Mouse (Mus musculus) fat pad, adult 2 months (tissue): ENCODE measurements around the gene Ccna1.
A peak's percentile ranks its signal among the peaks of the same experiment; 100 is the strongest.

Experiments used
- DNase-seq: peaks from one replicate; pipeline ENCODE4 v3.0.0-alpha.2; 2011; ENCODE audit warnings: low read depth, low spot score; ENCODE audit errors: extremely low read depth

The Ccna1 gene

DNA sequence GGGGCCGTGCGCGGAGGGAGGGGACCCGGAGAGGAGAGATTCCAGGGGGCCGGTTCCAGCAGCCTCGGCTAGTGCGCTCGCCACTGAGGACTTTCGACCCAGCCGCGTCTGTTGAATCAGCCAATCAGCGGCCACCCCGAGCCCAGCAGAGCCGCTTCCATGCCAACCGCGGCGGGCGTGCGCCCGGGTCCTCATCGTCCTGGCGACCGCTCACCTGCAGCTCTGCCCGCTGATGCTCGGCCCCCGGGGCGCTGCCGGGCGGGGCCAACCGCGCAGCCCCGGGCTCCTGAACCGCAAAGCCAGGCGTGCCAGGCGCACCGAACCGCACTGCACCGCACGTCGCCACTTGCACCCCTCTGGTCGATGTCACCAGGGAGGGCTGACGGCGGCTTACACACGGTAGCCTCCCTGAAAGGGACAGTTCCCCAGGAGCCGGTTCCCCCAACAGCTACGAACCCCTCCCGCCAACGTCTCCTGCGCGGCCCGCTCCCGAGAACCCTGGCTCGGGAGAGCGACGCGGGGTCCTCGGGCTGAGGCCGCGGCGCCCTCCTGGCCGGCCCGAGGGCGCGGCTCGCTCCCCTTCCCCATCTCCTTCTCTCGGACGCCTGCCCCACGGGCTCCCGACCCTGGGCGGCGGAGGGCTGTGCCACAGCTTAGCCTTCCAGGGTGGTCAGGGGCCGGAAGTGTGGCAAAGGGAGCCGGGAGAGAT is at the start of gene Ccna1:
TSS of gene Ccna1 (minus strand) at position 464 of the 709 bp plus-strand sequence.
- DNase-seq = no peak

DNA sequence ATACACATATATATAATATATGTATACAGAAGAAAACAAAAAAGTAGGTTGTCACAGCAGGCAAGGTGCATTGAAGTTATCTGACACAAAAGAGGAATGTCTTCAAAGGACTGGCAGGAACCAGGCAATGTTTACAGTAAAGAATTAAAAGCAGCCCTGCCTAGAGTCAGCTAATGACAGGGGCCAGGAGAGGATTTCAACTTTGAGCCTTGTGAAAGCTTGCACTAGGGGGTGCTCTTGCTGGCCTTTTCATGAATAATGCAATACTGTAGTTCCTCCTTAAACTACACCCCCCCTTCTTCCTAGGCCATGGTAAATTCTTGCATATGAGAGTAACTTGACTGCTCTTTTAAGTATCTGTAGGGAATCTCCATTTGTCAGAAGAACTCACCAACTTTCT is 45.8 kb upstream of the Ccna1 start:
- no peak for DNase-seq

DNA sequence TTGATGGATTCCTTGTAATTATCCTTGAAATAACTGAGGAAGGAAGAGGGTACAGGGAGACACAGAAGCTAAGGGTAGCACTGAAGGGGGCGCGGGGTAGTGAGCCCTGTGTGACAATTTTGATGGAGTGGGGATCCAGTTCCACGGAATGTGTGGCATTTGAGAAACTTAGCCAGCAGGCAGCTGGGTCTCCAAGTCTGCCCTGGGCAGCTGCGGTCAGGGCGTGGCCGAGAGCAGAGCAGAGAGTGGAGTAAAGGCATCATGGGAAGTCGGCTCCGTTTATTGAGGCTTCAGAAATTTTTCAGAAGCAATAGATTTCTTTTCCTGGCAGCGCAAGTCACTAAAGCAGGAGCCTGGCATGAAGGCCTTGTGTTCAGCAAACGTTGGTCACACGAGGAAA is 43.7 kb upstream of the Ccna1 start:
- no peak for DNase-seq

DNA sequence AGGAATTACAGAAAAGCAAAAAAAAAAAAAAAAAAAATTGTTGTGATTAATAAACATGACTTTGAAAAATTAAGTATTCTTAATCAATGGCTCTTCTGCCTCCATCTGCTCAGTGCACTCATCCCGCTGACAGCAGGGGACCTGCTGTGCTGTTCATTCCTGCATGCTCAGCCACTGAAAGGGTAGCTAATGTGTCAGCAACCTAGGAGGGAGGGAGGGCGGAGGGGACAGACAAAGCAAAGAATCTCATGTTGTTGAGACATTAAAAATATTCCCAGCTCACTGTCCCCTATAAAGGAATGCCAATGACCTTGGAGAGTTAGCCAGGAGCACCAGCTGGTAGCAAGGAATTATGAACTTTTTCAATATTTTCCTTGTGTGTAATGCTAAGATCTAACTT is 42.7 kb upstream of the Ccna1 start:
- DNase-seq = no peak

DNA sequence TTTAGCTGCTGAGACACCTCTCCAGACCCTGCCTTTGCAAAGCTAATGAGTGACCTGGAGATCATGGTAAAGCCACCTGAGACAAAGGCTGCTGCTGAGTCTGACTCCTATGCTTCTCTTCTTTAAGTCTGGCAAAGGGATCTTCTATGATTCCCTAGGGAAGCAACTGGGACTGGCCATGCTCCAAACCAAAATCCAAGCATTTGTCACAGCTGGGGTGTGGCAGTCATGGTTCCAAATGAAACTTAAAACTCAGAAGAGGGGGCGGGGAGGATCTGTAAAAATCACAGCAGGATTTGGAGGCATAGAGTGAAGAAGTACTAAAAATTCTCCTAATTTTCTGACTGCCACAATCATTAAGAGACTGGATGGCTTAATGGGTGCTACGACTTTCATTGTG is 41.9 kb upstream of the Ccna1 start:
- DNase-seq = no peak

- no peak for DNase-seq
These were observed 41.3 kb upstream of the Ccna1 start for GRCm38 (mm10) chr3:55096655-55097005.

GRCm38 (mm10) chr3:55095968-55096654 is 40.8 kb upstream of the Ccna1 start:
- no peak for DNase-seq

DNA sequence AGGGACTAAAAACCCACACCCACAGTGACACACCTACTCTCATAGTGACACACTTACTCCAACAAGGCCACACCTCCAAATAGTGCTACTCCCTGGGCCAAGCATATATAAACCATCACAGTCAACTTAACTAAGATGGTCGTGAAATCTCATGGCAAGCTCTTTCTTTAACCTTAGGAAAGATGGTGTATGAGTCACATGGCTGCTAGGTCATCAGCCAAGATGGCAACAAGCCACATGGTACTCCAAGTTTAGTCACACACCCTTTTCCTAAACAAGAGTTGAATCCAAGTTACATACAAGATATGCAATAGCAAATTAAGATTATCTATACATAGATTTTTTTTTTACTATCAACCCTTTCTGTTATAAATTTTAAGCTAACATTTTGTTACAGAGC is 37.9 kb upstream of the Ccna1 start:
- no peak for DNase-seq

- no peak for DNase-seq
These were observed 34.0 kb upstream of the Ccna1 start for GRCm38 (mm10) chr3:55089291-55089690.

- no peak for DNase-seq
These were observed 33.5 kb upstream of the Ccna1 start for GRCm38 (mm10) chr3:55088843-55089242.

DNA sequence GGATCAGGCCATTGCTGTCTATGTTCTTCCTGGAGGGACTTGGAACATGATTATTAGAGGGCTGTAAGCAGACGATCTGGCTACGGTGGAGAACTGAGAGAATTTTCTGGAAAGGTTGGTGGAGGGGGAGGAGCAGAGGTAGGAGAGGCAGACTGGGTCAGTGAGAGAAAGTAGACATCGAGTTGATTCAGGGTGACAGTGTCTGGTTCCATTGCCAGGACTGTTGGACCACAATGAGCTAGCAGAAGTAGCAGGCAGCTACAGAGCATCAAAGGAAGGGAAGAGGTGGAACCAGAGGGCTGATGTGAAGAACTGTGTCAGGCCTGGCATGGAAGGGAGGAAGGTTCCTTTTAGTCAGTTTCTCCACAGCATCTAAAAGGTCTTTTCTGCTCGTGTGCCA is 33.1 kb upstream of the Ccna1 start:
- DNase-seq = no peak

DNA sequence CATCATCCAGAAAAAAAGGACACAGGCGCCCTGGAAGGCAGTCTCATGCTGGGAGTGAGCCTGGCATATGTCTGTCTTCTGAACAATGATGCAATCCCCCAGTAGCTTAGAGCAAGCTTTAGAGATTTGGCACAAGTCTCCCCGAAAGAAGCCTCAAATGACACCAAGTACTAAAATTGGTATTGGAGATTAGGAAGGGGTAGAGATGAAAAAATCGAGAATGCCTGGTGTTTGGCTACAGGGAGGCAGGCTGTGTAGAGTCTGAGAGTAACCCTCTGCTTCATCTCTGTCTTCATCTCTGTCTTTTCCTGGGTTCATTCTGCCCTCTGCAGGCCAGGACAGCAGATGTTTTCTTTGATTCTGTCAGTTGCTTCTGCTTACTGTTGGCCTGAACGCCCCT is 32.1 kb upstream of the Ccna1 start:
- no peak for DNase-seq

DNA sequence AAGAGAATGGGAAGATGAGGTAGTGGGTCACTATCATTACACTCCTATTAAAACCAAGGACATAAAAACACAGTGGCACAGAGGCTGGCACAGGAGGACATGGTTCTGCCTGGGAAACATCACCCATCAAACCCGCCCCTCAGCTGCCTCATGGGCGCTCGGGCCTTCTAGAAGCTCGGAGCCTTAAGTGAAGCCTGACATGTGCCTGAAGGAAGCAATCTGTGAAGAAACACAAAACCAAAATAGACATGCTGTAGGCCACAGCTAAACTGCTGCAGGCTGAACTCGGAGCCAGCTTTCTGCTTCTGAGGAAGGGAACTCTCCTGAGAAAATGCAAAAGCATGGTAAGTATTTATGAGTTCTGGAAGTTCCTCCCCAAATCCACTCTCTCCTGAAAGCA is 31.6 kb upstream of the Ccna1 start:
- DNase-seq = no peak

DNA sequence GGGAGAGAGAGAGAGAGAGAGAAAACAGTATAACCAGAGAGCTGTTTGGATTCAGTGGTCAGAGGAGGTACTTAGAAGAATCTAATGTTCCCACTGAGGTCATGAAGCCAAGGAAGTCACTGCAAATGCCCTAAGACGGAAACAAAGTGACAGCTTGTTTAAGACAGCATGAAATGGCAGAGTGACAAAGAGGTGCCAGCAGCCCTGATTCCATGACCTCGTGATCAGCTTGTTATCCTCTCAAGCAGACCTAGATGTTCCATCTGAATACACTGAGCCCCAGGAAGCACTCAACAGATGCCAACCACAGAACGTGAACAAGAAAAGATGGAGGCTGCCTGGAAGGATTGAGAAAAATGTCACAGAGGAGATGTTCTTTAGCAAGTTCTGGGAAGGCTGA is 30.4 kb upstream of the Ccna1 start:
- DNase-seq = no peak

GRCm38 (mm10) chr3:55084781-55085180 is 29.5 kb upstream of the Ccna1 start:
- no peak for DNase-seq

- no peak for DNase-seq
These were observed 24.8 kb upstream of the Ccna1 start for GRCm38 (mm10) chr3:55080055-55080454.

GRCm38 (mm10) chr3:55079619-55080018 is 24.3 kb upstream of the Ccna1 start:
- no peak for DNase-seq

GRCm38 (mm10) chr3:55078233-55078632 is 22.9 kb upstream of the Ccna1 start:
- DNase-seq = no peak

GRCm38 (mm10) chr3:55075294-55075648 is 20.0 kb upstream of the Ccna1 start:
- DNase-seq = no peak

GRCm38 (mm10) chr3:55074576-55075293 is 19.4 kb upstream of the Ccna1 start:
- peak; percentile 74 for DNase-seq

DNA sequence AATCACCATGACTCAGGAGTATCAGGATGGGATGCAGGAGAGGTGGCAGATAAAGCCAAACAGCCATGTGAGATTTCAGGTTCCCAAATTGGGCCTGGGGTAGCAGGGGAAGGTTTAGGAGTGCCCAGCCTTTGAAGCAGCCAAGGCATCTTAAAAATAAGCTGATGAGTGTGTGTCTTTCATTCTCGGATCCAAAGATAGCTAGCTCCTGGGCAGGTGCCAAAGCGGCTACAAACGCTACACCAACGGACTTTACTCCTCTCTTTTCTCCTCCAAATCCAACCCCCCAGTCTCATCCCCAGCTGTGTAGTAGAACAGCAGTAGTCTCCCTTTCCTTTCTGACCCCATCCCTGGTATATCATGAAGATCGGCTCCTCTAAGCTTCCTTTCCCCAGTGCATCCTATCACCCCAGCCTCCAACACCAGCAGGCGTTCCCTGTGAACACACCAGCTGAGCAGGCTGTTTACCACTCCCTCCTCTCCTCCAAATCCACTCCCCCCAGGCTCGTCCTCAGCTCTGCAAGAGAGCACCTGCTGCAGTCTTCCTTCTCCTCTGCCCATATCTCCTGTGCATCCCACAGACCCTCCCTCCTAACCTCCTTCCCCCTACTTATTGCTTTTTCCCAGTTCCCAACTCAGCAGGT is 12.6 kb upstream of the Ccna1 start:
- no peak for DNase-seq

- DNase-seq = no peak
These were observed 11.3 kb upstream of the Ccna1 start for GRCm38 (mm10) chr3:55066666-55067023.
